Mouse (Mus musculus) layer of hippocampus, postnatal 25 days (tissue): ENCODE results near the gene Dusp27. TPM values are rescaled to one million over a fixed set of nuclear protein-coding genes. Genes with fewer than 3 reads are reported as not detected.
"Not testable (repeated sequence)": the region's sequence is repeated elsewhere in the genome, so short reads cannot be mapped to it uniquely, and the experiment has no call there.

ENCODE experiments used
- DNase-seq, 2 experiments: peaks; one replicate each; pipeline ENCODE4 v3.0.0; 2022; ENCODE audit warnings: mixed read lengths in 2 of 2, low spot score in 1 of 2; ENCODE audit errors: extremely low spot score in 1 of 2
- total RNA-seq, 2 experiments: library from RNA; stranded (reverse); gene quantifications; 2 replicates each; pipeline ENCODE4 v1.2.3; 2021

The Dusp27 gene
- total RNA-seq, 2 experiments from 2014 or later, result 0.07 TPM; not detected in 1

DNA sequence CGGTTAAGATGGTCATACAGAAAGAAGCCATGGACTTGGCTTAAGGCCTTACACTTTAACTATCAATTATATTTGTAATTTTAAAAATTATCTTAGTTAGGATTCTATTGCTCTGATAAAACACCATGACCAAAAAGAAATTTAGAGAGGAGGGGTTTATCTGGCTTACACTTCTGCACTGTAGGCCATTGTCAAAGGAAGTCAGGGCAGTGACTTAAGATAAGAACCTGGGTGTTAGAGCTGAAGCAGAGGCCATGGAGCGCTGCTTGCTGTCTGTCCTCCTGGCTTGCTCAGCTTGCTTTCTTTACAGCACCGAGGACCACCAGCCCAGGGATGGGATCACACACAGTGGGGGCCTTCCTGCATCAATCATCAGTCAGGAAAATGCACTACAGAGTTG, 19.9 kb upstream of the Dusp27 start:
- DNase-seq, result no peak

DNA sequence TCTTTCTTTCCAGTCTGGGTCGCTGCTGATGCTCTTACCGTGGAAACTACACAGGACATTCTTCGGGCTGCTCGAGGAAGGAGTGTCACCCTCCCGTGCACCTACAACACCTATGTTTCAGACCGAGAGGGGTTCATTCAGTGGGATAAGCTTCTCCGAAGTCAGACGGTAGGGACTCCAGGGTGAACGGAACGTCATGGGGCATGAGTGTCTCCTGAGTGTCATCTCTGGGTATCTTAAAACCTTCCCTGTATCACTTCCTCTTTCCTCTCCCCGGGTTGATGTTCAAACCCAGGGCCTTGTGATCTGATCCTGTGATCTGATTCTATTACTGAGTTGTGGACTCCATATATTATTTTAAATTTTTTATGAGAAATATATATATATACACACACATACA, 18.9 kb upstream of the Dusp27 start:
- DNase-seq, result no peak

DNA sequence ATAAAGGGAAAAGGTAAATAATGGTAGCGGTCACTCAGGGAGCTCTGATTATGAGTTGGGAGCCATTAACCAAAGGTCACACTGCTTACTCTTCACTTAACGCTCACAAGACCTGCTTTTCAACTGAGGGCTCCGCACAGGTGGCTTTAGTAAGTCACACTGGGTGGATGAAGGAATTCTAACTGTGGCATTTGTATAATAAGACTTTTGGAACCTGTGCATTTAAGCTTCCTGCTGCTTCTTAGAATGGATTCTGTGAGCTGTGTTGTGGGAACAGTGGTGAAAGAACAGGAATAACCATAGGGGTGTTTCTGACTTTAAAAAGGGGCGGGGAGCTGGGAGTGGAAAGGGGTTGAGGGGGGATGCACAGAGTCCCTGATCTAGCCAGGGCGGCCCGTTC, 14.6 kb upstream of the Dusp27 start:
- DNase-seq, result no peak

DNA sequence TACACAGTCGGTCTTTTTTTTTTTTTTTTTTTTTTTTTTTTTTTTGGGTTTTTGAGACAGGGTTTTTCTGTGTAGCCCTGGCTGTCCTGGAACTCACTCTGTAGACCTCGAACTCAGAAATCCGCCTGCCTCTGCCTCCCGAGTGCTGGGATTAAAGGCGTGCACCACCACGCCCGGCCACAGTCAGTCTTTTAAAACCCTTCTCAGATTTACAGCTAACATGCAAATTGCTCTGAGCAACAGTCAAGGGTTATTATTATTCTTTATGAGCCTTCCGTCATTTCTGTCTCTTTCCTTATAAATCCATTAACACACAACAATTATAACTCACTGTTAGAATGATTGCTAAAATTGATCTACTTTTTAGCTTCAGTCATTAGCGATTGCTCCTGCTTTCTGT, 14.1 kb upstream of the Dusp27 start:
- not testable (repeated sequence) for DNase-seq

DNA sequence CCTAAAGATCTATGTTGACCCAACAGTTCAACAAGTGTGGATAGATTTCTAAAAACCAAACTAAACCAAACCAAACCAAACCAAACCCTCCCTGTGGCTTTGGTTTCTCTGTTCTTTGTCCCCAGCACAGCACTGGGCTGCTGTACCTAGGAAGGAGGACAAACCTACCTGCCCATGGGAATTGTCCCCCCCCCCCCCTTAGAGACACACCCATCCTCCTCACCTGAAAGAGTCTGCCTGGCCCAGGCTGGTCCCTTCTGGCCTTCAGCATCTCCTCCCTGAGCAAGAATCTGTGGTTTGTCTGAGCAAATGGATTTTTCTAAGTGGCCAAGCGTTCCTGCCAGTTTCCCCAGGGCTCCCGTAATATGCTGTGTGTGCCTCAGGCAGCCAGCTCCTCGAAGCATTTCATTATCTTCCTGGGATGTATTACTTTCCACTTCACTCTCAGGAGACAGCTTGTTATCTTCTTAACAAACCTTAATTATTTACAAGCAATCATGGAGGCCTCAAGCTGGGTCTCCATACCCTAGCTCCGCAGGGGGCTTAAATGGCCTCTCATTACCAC, 12.0 kb upstream of the Dusp27 start:
- DNase-seq, result no peak

DNA sequence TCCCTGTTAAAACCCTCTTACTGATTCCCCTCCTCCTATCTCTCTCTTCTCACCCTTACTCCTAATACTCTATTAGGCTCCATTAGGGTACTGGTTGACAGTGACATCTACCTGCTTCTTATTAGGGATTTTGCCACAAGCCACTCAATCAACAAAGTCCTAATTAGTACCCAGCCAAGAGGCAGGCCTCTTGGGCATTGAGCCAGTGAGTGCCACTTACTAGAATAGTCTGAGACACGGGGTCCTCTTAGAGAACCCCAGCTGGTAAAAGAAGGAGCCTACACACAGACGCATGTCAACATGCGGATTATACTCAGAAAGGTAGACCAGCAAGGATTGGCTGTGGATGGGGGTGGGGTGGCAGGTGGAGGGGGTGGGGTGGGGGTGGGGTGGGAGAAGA, 11.4 kb upstream of the Dusp27 start:
- no peak for DNase-seq

DNA sequence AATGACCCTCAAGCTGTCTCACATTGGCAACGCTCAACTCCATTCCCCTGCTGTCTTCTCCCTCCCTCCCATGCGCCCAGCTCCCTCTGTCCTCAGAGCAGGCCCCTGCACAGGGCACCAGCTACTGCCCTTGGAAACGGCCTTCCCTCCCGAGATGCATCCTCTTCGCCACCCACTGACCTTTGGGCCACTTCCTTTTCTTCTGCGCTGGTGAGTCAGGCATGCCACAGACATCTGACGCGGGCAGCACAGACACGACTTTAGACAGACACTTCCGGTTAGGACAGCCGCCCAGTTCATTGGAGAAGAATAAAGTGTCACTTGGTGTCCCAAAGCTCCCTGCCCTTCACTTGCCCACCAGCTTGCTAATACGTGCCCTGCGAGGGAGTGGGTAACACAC, 10.4 kb upstream of the Dusp27 start:
- DNase-seq, result no peak

DNA sequence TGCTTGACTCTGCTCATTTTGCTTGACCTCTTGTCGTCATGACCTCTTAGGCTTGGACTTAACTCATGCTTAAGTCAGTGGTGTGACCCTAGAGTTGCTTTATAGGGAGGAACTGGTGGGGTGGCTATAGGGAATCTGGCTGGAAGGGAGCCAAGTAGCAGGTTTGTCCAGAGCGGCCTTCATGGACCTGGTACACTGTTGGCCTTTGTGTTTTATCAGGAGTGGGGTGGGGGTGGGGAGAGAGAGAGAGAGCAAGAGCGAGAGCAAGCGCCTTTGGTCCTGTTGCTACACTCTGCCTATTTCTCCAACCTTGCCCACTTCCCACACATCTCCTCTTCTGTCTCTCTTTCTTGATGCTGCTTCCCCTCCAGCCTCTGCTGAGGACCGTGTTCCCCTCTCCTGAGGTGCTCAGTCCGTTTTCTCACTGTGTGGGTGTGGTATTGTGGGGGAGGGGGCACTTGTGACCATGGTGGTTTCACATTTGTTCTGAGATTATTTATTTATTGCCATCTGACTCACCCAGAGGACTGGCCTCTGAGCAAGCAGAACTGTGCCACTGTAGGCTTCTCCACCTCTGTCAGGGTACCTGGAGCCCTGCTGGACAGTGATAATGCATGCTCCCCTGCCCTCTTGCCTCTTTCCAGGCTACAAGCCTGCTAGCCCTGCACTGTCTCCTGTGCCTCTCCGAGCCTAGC, 9.7 kb upstream of the Dusp27 start:
- DNase-seq, result no peak

DNA sequence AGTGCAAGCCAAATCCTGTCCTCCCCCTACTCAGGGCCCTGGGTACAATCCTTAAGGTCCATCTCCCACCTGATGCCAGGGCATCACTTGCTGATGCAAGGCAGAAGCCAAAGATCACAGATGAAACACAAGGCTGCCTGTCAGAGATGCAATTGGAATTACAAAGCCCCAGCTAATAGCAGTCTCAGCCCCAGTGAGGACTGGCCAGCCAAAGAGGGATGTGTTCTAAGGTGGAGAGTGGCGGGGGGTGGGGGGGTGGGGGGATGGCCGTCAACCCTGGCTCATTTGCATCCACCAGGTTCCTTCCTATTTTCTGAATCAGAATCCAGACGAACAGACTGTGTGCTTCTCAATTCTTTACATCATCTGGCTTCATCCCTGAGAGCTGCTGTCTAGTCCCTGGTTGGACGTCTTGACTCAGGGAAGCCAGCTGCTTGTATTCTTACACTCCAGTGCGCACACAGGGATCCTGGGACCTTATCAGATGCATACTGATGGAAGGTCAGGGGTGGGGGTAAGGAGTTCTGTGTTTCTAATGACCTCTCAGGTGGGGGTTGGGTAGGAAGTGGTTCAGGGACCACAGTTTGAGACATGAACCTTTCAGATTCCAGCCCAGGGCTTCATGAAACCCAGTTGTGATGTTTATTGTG, 7.5 kb upstream of the Dusp27 start:
- DNase-seq, result no peak

DNA sequence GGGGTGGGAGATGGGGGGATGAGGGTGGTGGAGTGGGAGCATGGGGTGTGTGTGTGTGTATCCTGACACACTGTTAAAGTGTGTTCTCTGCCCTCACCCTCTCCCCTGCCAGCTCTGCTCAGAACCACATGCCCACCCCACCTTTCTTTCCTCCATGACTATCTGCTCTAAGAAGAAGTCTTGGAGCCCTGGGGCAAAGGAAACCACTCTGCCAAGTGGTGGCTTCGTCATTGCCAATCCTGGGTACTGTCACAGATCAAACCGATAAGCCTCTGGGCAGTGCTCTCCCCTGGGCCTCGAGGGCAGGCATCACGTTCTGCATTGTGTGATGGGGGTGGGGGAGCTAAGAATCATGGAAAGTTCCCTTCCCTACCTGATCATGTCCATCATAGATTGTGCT, 4.6 kb upstream of the Dusp27 start:
- DNase-seq, result no peak

DNA sequence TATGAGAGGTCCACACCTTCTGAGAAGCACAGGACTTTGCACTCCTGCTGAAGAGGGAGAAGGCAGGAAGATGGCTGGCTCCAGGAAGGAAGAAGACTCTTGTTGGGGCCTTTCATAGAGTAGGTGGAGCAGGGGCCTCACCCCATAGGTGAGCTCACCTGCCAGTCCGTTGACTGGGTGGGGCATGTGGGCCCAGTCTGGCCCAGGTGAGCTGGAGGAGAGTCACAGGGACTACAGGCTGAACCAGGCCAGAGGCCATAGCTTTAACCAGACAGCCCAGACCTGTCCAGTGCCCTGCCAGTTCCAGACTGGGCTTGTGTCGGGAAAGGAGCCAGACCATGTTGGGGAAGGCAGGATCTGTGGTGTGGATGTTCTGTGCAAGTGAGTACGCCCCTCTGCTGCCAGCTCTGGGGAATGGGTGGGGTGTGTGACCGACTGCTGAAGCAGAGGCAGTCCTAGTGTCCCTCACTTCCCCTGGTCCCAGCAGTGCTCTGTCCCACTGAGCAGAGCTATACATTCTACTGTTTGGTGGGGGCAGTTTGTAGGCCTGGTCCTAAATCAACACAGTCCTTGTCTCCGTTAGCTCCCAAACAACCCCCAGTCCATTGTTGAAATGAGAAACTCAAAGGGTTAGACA, 2.6 kb upstream of the Dusp27 start, which contains the start of gene Gpa33:
Gpa33 (plus strand) TSS at position 15 of the 637 bp plus-strand sequence.
- no peak for DNase-seq

DNA sequence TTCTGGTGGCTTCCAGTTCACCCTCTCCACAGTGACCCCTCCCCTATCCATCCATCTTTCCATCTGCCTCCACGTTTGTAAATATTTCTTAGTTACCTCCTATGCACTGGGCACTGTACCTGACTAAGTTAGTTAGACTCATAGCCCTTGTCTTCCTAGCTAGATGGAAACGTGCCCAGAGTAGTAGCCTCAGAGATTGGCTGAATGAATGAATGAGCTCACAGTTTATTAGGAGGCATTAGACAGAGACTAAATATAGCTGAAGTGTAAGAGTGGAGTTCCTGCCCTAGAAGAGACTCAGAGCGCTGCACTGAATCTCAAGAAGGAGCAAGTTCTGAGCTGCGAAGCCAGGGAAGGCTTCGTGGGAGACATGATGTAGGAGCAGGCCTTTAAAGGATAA, 829 bp upstream of the Dusp27 start:
- DNase-seq, result no peak

DNA sequence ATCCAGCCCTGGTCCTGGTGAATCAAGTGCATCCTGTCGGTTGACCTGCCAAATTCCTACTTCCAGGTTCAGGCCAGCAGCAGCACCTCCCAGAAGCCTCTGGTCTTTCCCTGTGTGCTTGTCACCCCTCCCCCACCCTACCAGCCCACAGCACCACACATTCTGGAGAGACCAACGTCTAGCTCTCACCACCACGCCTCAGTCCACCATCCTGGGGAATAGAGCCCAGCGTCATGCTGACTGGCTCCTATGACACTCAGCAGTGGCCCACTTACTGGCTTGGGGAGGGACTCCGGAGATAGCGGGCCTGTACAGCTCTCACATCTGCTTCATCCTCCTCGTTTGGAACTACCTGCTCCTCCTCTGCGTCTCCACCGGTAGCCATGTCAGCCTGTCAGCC, 927 bp downstream of the Dusp27 start:
- DNase-seq, result no peak

DNA sequence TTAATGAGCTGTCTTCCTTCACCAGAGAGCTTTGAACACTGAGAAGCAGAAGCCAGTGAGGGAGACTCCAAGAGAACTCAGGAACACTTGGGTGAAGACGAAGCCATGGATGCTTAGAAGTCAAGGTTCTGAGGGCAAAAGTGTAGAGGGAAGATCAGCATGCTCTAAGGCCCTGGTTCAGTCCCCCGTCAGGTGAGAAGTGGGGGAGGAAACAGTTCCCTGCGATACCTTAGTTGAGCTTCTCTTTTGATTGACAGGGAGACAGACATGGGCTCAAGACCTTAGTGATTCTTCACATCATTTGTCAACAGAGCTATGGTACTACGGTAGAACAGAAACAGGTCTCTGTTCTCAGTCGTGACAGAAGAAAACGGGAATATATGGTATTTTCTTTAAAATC, 1.4 kb downstream of the Dusp27 start:
- DNase-seq, result no peak

DNA sequence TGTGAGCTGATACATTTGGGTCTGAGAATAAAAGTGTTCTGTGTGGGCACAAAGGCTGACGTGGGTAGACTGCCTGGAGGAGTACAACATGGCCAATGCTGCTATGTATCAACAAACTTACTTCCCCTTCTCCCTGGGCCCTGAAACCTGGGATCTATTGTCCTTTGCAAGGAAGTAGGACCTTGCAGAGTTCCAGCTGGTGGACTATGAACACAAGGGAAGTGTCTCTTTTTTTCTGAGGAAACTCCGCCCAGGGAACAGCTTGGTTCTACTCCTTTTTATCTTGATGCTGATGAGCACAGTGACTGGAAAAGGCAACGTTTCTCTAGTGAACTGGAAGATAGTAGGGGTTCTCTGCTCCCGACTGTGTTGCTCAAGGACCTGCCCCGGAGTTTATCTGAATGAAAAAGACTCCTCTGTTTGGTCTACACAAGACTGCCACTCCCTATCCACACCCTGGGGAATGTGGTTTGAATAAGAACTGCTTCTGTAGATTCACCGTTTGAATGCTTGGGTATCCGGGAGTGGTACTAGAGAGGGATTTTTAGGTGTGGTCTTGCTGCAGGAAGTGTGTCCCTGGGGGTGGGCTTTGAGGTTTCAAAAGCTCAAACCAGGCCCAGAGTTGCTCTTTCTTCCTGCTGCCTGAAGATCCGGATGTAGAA, 2.7 kb downstream of the Dusp27 start:
- no peak for DNase-seq

DNA sequence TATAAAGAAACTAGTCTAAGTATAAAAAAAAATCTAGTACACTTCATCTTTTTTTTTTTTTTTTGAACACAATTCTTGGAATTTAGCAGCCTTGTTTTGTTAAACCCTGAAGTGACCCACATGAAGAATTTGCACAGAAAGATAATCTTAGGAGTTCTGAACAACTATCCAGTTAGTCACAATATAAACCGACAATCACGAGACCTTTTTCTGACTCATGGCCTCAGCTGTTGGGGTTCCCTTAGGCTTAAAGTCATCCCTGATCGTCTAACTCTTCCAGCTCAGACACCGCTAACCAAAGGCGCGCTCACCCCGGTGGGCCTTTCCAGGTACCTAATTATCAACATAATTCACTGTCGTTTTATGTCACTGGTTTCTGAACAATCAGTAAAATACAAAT, 4.0 kb downstream of the Dusp27 start:
- no peak for DNase-seq

DNA sequence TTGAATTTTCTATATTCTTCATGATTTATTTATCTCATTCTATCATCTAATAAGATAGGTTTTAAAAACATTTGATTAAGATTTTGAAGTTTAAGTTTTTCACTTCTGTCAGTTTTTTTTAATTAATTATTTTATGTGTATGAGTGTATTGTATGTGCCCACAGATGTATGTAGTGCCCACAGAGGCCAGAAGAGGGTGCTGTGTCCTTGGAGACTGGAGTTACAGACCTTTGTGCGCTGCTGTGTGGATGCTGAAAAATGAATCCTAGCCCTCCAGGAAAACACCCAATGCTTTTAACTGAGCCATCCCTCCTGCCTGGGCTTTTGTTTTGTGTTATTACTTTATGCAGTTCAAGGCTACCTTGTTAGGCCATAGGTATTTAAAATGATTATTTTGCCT, 4.7 kb downstream of the Dusp27 start:
- no peak for DNase-seq

DNA sequence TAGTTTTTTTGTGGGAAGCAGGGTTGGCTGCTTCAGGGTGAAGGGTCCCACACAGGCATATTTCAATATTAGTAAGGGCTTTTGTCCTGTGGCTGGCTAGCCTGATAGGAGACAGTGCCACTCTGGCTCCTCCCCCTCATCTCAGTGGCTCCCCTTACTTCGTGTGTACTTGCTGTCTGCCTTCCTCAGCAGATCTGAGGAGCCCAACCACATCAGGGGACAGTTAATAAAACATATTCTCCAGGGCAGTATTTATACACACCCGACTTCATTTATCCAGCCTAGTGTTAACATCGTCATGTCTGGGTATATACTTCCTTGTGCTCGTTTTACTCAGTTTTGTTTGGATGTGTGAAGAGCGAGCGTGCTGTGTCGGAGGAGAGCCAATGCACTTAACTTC, 5.6 kb downstream of the Dusp27 start:
- no peak for DNase-seq

DNA sequence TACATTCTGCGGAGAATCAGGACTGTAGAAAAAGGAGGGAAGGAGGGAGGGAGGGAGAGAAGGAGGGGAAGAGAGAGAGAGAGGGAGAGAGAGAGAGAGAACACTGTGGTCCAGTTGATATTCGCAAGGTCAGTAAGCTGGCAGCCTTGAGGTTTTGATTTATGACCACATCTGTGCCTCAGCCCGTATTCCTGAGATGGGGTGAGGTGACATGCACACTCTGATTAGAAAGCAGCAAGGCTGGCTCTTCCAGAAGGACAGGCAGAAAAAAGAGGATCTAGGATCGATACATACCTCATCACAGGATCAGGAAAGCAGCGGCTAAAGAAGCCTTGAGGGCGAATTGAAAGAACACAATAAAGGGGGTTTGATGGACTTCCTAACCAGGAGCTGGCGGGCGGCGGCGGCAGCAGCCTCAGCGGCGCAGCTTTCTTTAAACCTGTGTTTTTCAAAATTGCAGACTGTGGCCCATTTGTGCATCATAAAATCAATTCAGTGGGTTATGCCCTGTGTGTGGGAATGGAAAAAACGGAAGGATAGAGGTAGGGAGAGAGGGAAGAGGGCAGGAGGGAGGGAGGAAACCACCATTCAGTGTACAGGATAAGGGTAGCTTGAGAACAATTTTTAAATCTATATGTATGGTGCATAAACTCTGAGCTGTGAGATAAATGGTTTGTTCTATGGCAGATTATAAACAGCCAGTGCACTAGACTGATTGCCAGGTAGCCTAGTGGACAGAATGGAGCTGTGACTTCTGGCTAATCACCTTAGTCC, 9.7 kb downstream of the Dusp27 start:
- DNase-seq, result no peak

DNA sequence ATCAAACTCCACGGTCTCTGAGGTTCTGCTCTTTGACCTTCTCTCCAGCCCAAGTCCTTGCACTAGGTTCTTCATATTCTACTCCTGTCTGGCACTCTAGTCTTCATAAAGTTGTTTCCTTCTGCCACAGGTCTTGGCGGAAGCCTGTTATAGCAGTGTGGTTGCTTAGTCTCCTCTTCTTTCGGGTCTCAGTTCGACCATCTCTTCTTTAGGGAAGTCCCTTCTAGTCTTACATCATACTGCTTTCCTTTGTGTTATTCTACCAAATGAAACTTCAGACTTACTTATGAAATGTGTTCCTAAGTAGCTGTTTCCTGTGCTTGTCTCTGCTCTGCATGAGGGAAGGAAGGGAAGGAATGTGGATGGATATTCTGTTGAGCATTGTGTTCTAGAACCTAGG, 12.0 kb downstream of the Dusp27 start:
- DNase-seq, result no peak
